In the genomic region with DNA sequence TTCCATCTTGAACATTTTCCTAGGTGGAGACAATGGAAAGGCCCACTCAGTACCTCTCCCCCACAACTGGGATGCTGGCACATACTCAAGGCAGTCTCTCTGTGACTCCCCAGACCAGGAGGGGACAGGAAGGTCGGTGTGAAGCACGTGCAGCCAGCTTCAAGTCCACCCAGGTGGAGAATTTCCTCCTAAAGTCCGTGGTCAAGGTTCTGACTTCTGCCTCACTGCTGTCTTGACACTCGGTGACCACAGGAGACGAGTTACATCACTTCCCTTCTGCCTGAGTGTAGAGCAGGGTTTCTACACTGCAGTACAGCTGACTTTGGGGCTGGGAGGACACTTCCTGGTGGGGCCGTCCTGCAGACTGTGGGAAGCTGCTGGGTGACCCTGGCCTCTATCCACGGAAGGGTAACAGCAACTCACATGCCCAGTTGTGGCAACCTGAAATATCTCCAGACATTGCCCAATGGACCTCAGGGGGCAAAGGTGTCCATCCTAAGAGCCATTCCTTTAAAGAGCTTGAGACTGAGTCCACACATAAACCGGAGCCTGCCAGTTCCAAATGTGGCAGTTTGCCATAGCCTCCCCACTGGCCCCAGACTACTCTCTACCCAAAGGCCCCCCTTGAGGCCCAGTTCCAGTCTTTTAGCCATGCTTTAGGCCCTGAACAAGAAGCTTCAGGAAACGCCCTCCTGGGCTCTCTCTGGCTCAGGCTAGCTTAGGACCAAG, we compare ENCODE assay signal across 11 mouse cellular contexts. TPM values are rescaled to one million over a fixed set of nuclear protein-coding genes. Genes with fewer than 3 reads are reported as not detected.
A peak's percentile ranks its signal among the peaks of the same experiment; 100 is the strongest.
DNase-seq lines count a peak whose midpoint lies in the region; ATAC-seq and TF ChIP-seq lines count a peak whose summit lies in the region.
"Had no signal": no experiment of that assay in that cellular context is flagged by ENCODE, and none has a peak within 500 bp of the region (broad histone marks: within the 10 kb centered on the region; RNA-seq: fewer than 3 reads in every experiment).

No protein-coding gene starts in this region.

- 0 out of 2 replicates have a peak overlapping the region, but pooled peaks have one; percentile 29 for H3K9ac ChIP-seq in hindbrain, embryonic 13.5 days
- no peak overlapping the region for H3K9ac ChIP-seq in hindbrain, embryonic 12.5 days
- H3K9ac ChIP-seq in MEL (ENCODE audit: control insufficient read depth, low read depth, low read length, poor library complexity, severe bottlenecking), result no peak overlapping the region
- H3K9ac ChIP-seq in forebrain, embryonic 15.5 days (replicated peaks), result no peak overlapping the region
- H3K9ac ChIP-seq: hindbrain, embryonic 15.5 days; neural tube, embryonic 12.5 days had no signal

- 71% methylated on average over 9 of the region's 9 CpGs for WGBS in hindbrain, embryonic 13.5 days
- 75% methylated on average over 9 of the region's 9 CpGs for WGBS in hindbrain, embryonic 12.5 days
- WGBS in forebrain, embryonic 15.5 days, result 65% methylated on average over 9 of the region's 9 CpGs

- H3K9me3 ChIP-seq in hindbrain, embryonic 13.5 days, result peaks cover 6% of the 10 kb centered on the region; the same call in 1 of the 2 replicates
- H3K9me3 ChIP-seq in hindbrain, embryonic 12.5 days (replicated peaks), result 0 out of 2 replicates have a peak, but pooled peaks cover 4% of the 10 kb centered on the region
- H3K9me3 ChIP-seq in MEL (replicated peaks; ENCODE audit: insufficient read depth, low read length), result no peaks in the 10 kb centered on the region
- 0 out of 2 replicates have a peak, but pooled peaks cover 7% of the 10 kb centered on the region for H3K9me3 ChIP-seq in forebrain, embryonic 15.5 days
- H3K9me3 ChIP-seq: heart, embryonic 10.5 days; hindbrain, embryonic 15.5 days; neural tube, embryonic 12.5 days had no signal

- TF ChIP-seq RAD21 in MEL (IDR thresholded peaks at IDR 0.05; ENCODE audit: low read depth, low read length), result no peak

- H3K4me1 ChIP-seq in hindbrain, embryonic 13.5 days (replicated peaks), result peaks cover 5% of the 10 kb centered on the region; the same call in 1 of the 2 replicates
- no peaks in the 10 kb centered on the region for H3K4me1 ChIP-seq in hindbrain, embryonic 12.5 days
- H3K4me1 ChIP-seq in MEL (ENCODE audit: control insufficient read depth in 1 of 2, insufficient read depth in 2 of 2, low read length in 2 of 2), result peaks cover 0 to 8% of the 10 kb centered on the region in 2 experiments; a peak in 1 of 4 replicates
- H3K4me1 ChIP-seq in forebrain, embryonic 15.5 days, result peaks cover 4% of the 10 kb centered on the region
- H3K4me1 ChIP-seq: heart, embryonic 10.5 days; neural tube, embryonic 12.5 days had no signal

- DNase-seq in MEL (ENCODE audit: low read depth, low spot score), result no peak
- peak; percentile 44 for DNase-seq in kidney, postnatal 10 days
- no peak for DNase-seq in thymus, adult 18-20 months

- no peaks in the 10 kb centered on the region for H3K27me3 ChIP-seq in hindbrain, embryonic 13.5 days
- no peaks in the 10 kb centered on the region for H3K27me3 ChIP-seq in hindbrain, embryonic 12.5 days
- peaks cover 0 to 6% of the 10 kb centered on the region in 2 experiments; a peak in 2 of 4 replicates for H3K27me3 ChIP-seq in MEL (ENCODE audit: control insufficient read depth in 1 of 2, insufficient read depth in 2 of 2, low read length in 2 of 2)
- no peaks in the 10 kb centered on the region for H3K27me3 ChIP-seq in forebrain, embryonic 15.5 days
- H3K27me3 ChIP-seq: hindbrain, embryonic 15.5 days; neural tube, embryonic 12.5 days had no signal

- TF ChIP-seq POLR2A in MEL (IDR thresholded peaks at IDR 0.05; ENCODE audit: control insufficient read depth in 1 of 2, insufficient read depth in 1 of 2, low read depth in 1 of 2, low read length in 2 of 2, poor library complexity in 1 of 2), result no peak

- no peak overlapping the region for H3K4me2 ChIP-seq in hindbrain, embryonic 13.5 days
- no peak overlapping the region for H3K4me2 ChIP-seq in hindbrain, embryonic 12.5 days (replicated peaks)
- H3K4me2 ChIP-seq in forebrain, embryonic 15.5 days (replicated peaks), result no peak overlapping the region
- H3K4me2 ChIP-seq: hindbrain, embryonic 15.5 days; neural tube, embryonic 12.5 days had no signal

- ATAC-seq in hindbrain, embryonic 13.5 days (ENCODE audit: low FRiP score), result no peak
- ATAC-seq in hindbrain, embryonic 12.5 days (ENCODE audit: low FRiP score), result no peak
- ATAC-seq in monocyte, adult 5-6 weeks (replicated peaks; ENCODE audit: insufficient number of reproducible peaks, low FRiP score, low TSS enrichment, poor library complexity, severe bottlenecking), result peak; percentile 94
- no peak for ATAC-seq in inflammation-experienced regulatory T-cells, adult 6 months
- ATAC-seq in forebrain, embryonic 15.5 days (replicated peaks), result no peak

- H3K27ac ChIP-seq in hindbrain, embryonic 13.5 days, result no peak overlapping the region
- H3K27ac ChIP-seq in hindbrain, embryonic 12.5 days, result no peak overlapping the region
- no peak overlapping the region for H3K27ac ChIP-seq in MEL (ENCODE audit: control insufficient read depth, low read depth, low read length)
- no peak overlapping the region for H3K27ac ChIP-seq in forebrain, embryonic 15.5 days (replicated peaks)
- H3K27ac ChIP-seq: heart, embryonic 10.5 days; hindbrain, embryonic 15.5 days; neural tube, embryonic 12.5 days had no signal

- no peak overlapping the region for H3K4me3 ChIP-seq in hindbrain, embryonic 13.5 days
- no peak overlapping the region for H3K4me3 ChIP-seq in hindbrain, embryonic 12.5 days
- H3K4me3 ChIP-seq in MEL (ENCODE audit: control insufficient read depth in 1 of 2, insufficient read depth in 1 of 2, low read depth in 2 of 2, low read length in 2 of 2), result no peak overlapping the region
- H3K4me3 ChIP-seq in forebrain, embryonic 15.5 days, result no peak overlapping the region
- H3K4me3 ChIP-seq: heart, embryonic 10.5 days; hindbrain, embryonic 15.5 days; neural tube, embryonic 12.5 days had no signal

- no peak for TF ChIP-seq EP300 in MEL (IDR thresholded peaks at IDR 0.05; ENCODE audit: low read depth in 1 of 2, low read length in 2 of 2)

- TF ChIP-seq CTCF in MEL (IDR thresholded peaks at IDR 0.05 in 2 of 3, conservative IDR thresholded peaks at IDR 0.05 in 1 of 3; ENCODE audit: control insufficient read depth in 1 of 3, insufficient read depth in 1 of 3, low read depth in 2 of 3, low read length in 3 of 3, poor library complexity in 1 of 3, severe bottlenecking in 1 of 3), result no peak

- no peaks in the 10 kb centered on the region for H3K36me3 ChIP-seq in hindbrain, embryonic 13.5 days
- H3K36me3 ChIP-seq in hindbrain, embryonic 12.5 days, result no peaks in the 10 kb centered on the region
- H3K36me3 ChIP-seq in MEL (ENCODE audit: control insufficient read depth in 1 of 2, insufficient read depth in 2 of 2, low read length in 2 of 2), result no peaks in the 10 kb centered on the region
- no peaks in the 10 kb centered on the region for H3K36me3 ChIP-seq in forebrain, embryonic 15.5 days
- H3K36me3 ChIP-seq: heart, embryonic 10.5 days; hindbrain, embryonic 15.5 days; neural tube, embryonic 12.5 days had no signal

- H3K79me2 ChIP-seq in MEL (ENCODE audit: control insufficient read depth, insufficient read depth, low read length, poor library complexity), result no peaks in the 10 kb centered on the region

TF ChIP-seq in MEL, 35 proteins besides CTCF, POLR2A, EP300 and RAD21:
- 0 out of 2 replicates have a peak, but pooled peaks have one; percentile 28 for TF ChIP-seq MAX (IDR thresholded peaks at IDR 0.05; ENCODE audit: low read length)
- no peak for TF ChIP-seq MEF2A (IDR thresholded peaks at IDR 0.05; ENCODE audit: extremely low read depth, insufficient replicate concordance, low read depth, low read length, poor library complexity, severe bottlenecking)

RNA-seq across cellular contexts. Expression of gene Ppp2r5c, which starts 10.1 kb away (rescaled TPM):
- polyA plus RNA-seq in hindbrain, embryonic 13.5 days (2015; fragmentation: Nextera tagmentation; extraction: Ambion mirVana), result 142 and 144 TPM in 2 replicates
- polyA plus RNA-seq in hindbrain, embryonic 12.5 days (2016; fragmentation: Nextera tagmentation; extraction: Ambion mirVana), result 153 and 163 TPM in 2 replicates
- 72.0 and 78.6 TPM in 2 replicates for total RNA-seq in MEL (2012; rRNA removed)
- 10 to 100 TPM; 93.9 to 100.0 TPM for polyA plus RNA-seq in MEL (2012; ENCODE audit: insufficient read depth in 1 of 2, insufficient read length in 2 of 2, low read depth in 1 of 2, low replicate concordance in 2 of 2, missing spikeins in 1 of 2)
- 353 to 389 TPM (median 359 TPM) in 3 replicates for total RNA-seq in monocyte, adult 5-6 weeks (2017)
- 100 to 1,000 TPM; 506 to 623 (median 523) TPM for polyA plus RNA-seq in inflammation-experienced regulatory T-cells, adult 6 months (2017; shearing (Covaris generic))
- polyA plus RNA-seq in forebrain, embryonic 15.5 days (2015; fragmentation: Nextera tagmentation; extraction: Ambion mirVana), result 137 TPM in 2 replicates
